Mouse (Mus musculus): ENCODE measurements around the gene Zfp598. TPM values are rescaled to one million over a fixed set of nuclear protein-coding genes. Genes with fewer than 3 reads are reported as not detected.
"Not testable (repeated sequence)": the region's sequence is repeated elsewhere in the genome, so short reads cannot be mapped to it uniquely, and the experiment has no call there.

Gene Zfp598
- polyA plus RNA-seq, 1 experiment from 2014 or later = 13.7 TPM

GRCm38 (mm10) chr17:24719494-24720222 lies 50.2 kb downstream of the Zfp598 start:
- Histone ChIP-seq H3K4me2 (ENCODE audit: low read depth, low read length) (peak overlapping the region; percentile 72), H3K27ac (ENCODE audit: low read length) (peak overlapping the region; percentile 88), H3K4me1 (ENCODE audit: control insufficient read depth, insufficient read depth, low read length) (peaks cover 19% of the 10 kb centered on the region), H3K9me3 (replicated peaks; ENCODE audit: control insufficient read depth, low read length) (no peaks in the 10 kb centered on the region), H3K27me3 (ENCODE audit: control insufficient read depth, insufficient read depth, low read length) (no peaks in the 10 kb centered on the region), H3K36me3 (ENCODE audit: control insufficient read depth, insufficient read depth, low read length) (0 out of 2 replicates have a peak, but pooled peaks cover 3% of the 10 kb centered on the region), H3K9ac (ENCODE audit: low read length) (peak overlapping the region; percentile 95), H3K4me3 (replicated peaks; ENCODE audit: low read length) (peak overlapping the region; percentile 94)
- under 1% methylated on average over 61 of the region's 61 CpGs for WGBS
- peak; percentile 99 for ATAC-seq (ENCODE audit: insufficient read depth, low FRiP score)

GRCm38 (mm10) chr17:24720616-24721015 lies 51.1 kb downstream of the Zfp598 start:
- H3K9me3 ChIP-seq (replicated peaks; ENCODE audit: control insufficient read depth, low read length); H3K27me3 ChIP-seq (ENCODE audit: control insufficient read depth, insufficient read depth, low read length); ATAC-seq (ENCODE audit: insufficient read depth, low FRiP score); H3K36me3 ChIP-seq (ENCODE audit: control insufficient read depth, insufficient read depth, low read length): not testable (repeated sequence)
- H3K4me2 ChIP-seq (ENCODE audit: low read depth, low read length) = peak overlapping the region; percentile 72
- peak overlapping the region; percentile 94 for H3K4me3 ChIP-seq (replicated peaks; ENCODE audit: low read length)
- peaks cover 19% of the 10 kb centered on the region for H3K4me1 ChIP-seq (ENCODE audit: control insufficient read depth, insufficient read depth, low read length)
- H3K9ac ChIP-seq (ENCODE audit: low read length) = peak overlapping the region; percentile 80
- WGBS = under 1% methylated on average over 11 of the region's 11 CpGs
- H3K27ac ChIP-seq (ENCODE audit: low read length) = peak overlapping the region; percentile 39; the same call in 1 of the 2 replicates

GRCm38 (mm10) chr17:24721383-24721955 lies 52.0 kb downstream of the Zfp598 start:
- H3K27ac ChIP-seq (ENCODE audit: low read length); H3K36me3 ChIP-seq (ENCODE audit: control insufficient read depth, insufficient read depth, low read length); H3K27me3 ChIP-seq (ENCODE audit: control insufficient read depth, insufficient read depth, low read length); ATAC-seq (ENCODE audit: insufficient read depth, low FRiP score); H3K9me3 ChIP-seq (replicated peaks; ENCODE audit: control insufficient read depth, low read length): not testable (repeated sequence)
- Histone ChIP-seq H3K4me1 (ENCODE audit: control insufficient read depth, insufficient read depth, low read length) (peaks cover 19% of the 10 kb centered on the region), H3K9ac (ENCODE audit: low read length) (peak overlapping the region; percentile 66), H3K4me3 (replicated peaks; ENCODE audit: low read length) (peak overlapping the region; percentile 94), H3K4me2 (ENCODE audit: low read depth, low read length) (peak overlapping the region; percentile 72)
- 43% methylated on average over 7 of the region's 7 CpGs for WGBS

- H3K4me3 ChIP-seq (replicated peaks; ENCODE audit: low read length) = 0 out of 2 replicates have a peak overlapping the region, but pooled peaks have one; percentile 7
- H3K36me3 ChIP-seq (ENCODE audit: control insufficient read depth, insufficient read depth, low read length) = 0 out of 2 replicates have a peak, but pooled peaks cover 3% of the 10 kb centered on the region
- peak overlapping the region; percentile 72 for H3K4me2 ChIP-seq (ENCODE audit: low read depth, low read length)
- H3K4me1 ChIP-seq (ENCODE audit: control insufficient read depth, insufficient read depth, low read length) = peaks cover 19% of the 10 kb centered on the region
- peak overlapping the region; percentile 52; the same call in 1 of the 2 replicates for H3K9ac ChIP-seq (ENCODE audit: low read length)
- ATAC-seq (ENCODE audit: insufficient read depth, low FRiP score) = no peak
- no peaks in the 10 kb centered on the region; the same call in 1 of the 2 replicates for H3K27me3 ChIP-seq (ENCODE audit: control insufficient read depth, insufficient read depth, low read length)
- 34% methylated on average over 13 of the region's 13 CpGs for WGBS
- no peak overlapping the region for H3K27ac ChIP-seq (ENCODE audit: low read length)
- H3K9me3 ChIP-seq (replicated peaks; ENCODE audit: control insufficient read depth, low read length) = no peaks in the 10 kb centered on the region
Observed at GRCm38 (mm10) chr17:24722220-24722924, 52.9 kb downstream of the Zfp598 start.

- WGBS = under 1% methylated on average over 12 of the region's 12 CpGs
- peak overlapping the region; percentile 90 for H3K9ac ChIP-seq (ENCODE audit: low read length)
Observed at GRCm38 (mm10) chr17:24723122-24723880, 53.8 kb downstream of the Zfp598 start.

GRCm38 (mm10) chr17:24723881-24724180 lies 54.3 kb downstream of the Zfp598 start:
- Histone ChIP-seq H3K4me3 (replicated peaks; ENCODE audit: low read length) (peak overlapping the region; percentile 90), H3K4me1 (ENCODE audit: control insufficient read depth, insufficient read depth, low read length) (peaks cover 19% of the 10 kb centered on the region), H3K9ac (ENCODE audit: low read length) (peak overlapping the region; percentile 90), H3K9me3 (replicated peaks; ENCODE audit: control insufficient read depth, low read length) (no peaks in the 10 kb centered on the region), H3K36me3 (ENCODE audit: control insufficient read depth, insufficient read depth, low read length) (no peaks in the 10 kb centered on the region), H3K4me2 (ENCODE audit: low read depth, low read length) (peak overlapping the region; percentile 72), H3K27ac (ENCODE audit: low read length) (peak overlapping the region; percentile 86), H3K27me3 (ENCODE audit: control insufficient read depth, insufficient read depth, low read length) (no peaks in the 10 kb centered on the region; the same call in 1 of the 2 replicates)
- under 1% methylated on average over 15 of the region's 15 CpGs for WGBS
- no peak for ATAC-seq (ENCODE audit: insufficient read depth, low FRiP score)

More at GRCm38 (mm10) chr17:24723122-24723880, 53.8 kb downstream of the Zfp598 start:
- Histone ChIP-seq H3K36me3 (ENCODE audit: control insufficient read depth, insufficient read depth, low read length) (0 out of 2 replicates have a peak, but pooled peaks cover 3% of the 10 kb centered on the region), H3K27me3 (ENCODE audit: control insufficient read depth, insufficient read depth, low read length) (no peaks in the 10 kb centered on the region; the same call in 1 of the 2 replicates), H3K9me3 (replicated peaks; ENCODE audit: control insufficient read depth, low read length) (no peaks in the 10 kb centered on the region), H3K27ac (ENCODE audit: low read length) (peak overlapping the region; percentile 86), H3K4me2 (ENCODE audit: low read depth, low read length) (peak overlapping the region; percentile 72), H3K4me1 (ENCODE audit: control insufficient read depth, insufficient read depth, low read length) (peaks cover 19% of the 10 kb centered on the region), H3K4me3 (replicated peaks; ENCODE audit: low read length) (peak overlapping the region; percentile 90)
- ATAC-seq (ENCODE audit: insufficient read depth, low FRiP score) = no peak

GRCm38 (mm10) chr17:24724184-24724583 lies 54.7 kb downstream of the Zfp598 start, which contains the start of gene Ndufb10:
Gene Ndufb10 (minus strand): TSS chr17:24724478.
- H3K9ac ChIP-seq (ENCODE audit: low read length) = peak within 1 kb of the TSS; percentile 90
- H3K4me2 ChIP-seq (ENCODE audit: low read depth, low read length) = peak within 1 kb of the TSS; percentile 72
- no peaks in the 10 kb centered on the region; the same call in 1 of the 2 replicates for H3K27me3 ChIP-seq (ENCODE audit: control insufficient read depth, insufficient read depth, low read length)
- H3K36me3 ChIP-seq (ENCODE audit: control insufficient read depth, insufficient read depth, low read length) = no peaks in the 10 kb centered on the region
- peak; percentile 75 for ATAC-seq (ENCODE audit: insufficient read depth, low FRiP score)
- H3K9me3 ChIP-seq (replicated peaks; ENCODE audit: control insufficient read depth, low read length) = no peaks in the 10 kb centered on the region
- H3K27ac ChIP-seq (ENCODE audit: low read length) = peak within 1 kb of the TSS; percentile 86
- WGBS = under 1% methylated on average over 30 of the region's 30 CpGs
- H3K4me1 ChIP-seq (ENCODE audit: control insufficient read depth, insufficient read depth, low read length) = peaks cover 19% of the 10 kb centered on the region
- peak within 1 kb of the TSS; percentile 90 for H3K4me3 ChIP-seq (replicated peaks; ENCODE audit: low read length)

GRCm38 (mm10) chr17:24725637-24726390 lies 56.3 kb downstream of the Zfp598 start:
- ATAC-seq (ENCODE audit: insufficient read depth, low FRiP score) = no peak
- H3K27ac ChIP-seq (ENCODE audit: low read length) = no peak overlapping the region
- H3K9me3 ChIP-seq (replicated peaks; ENCODE audit: control insufficient read depth, low read length) = no peaks in the 10 kb centered on the region
- H3K4me1 ChIP-seq (ENCODE audit: control insufficient read depth, insufficient read depth, low read length) = peaks cover 19% of the 10 kb centered on the region
- H3K4me2 ChIP-seq (ENCODE audit: low read depth, low read length) = no peak overlapping the region
- 70% methylated on average over 3 of the region's 3 CpGs for WGBS
- no peak overlapping the region for H3K4me3 ChIP-seq (replicated peaks; ENCODE audit: low read length)
- H3K27me3 ChIP-seq (ENCODE audit: control insufficient read depth, insufficient read depth, low read length) = no peaks in the 10 kb centered on the region; the same call in 1 of the 2 replicates
- H3K36me3 ChIP-seq (ENCODE audit: control insufficient read depth, insufficient read depth, low read length) = no peaks in the 10 kb centered on the region
- no peak overlapping the region for H3K9ac ChIP-seq (ENCODE audit: low read length)
